Mouse (Mus musculus) MEL (cell line): Measurements from ENCODE around the gene Acd. TPM values are rescaled to one million over a fixed set of nuclear protein-coding genes. Genes with fewer than 3 reads are reported as not detected.

Experiments used
- DNase-seq: peaks from one replicate; pipeline ENCODE4 v3.0.0; 2011; ENCODE audit warnings: low read depth, low spot score
- H3K27ac ChIP-seq: 2 replicates; pipeline ENCODE4 v1.5.1; 2012; ENCODE audit warnings: low read depth, mild to moderate bottlenecking, control low read depth, low read length, moderate library complexity; ENCODE audit not compliant: control insufficient read depth
- H3K27me3 ChIP-seq, 2 experiments: fragments of 150-350 bp in 1 of 2; sonication (generic) in 1 of 2; 2 replicates each; pipeline ENCODE4 v1.6.1; 2012; ENCODE audit warnings: low read length in 2 of 2, mild to moderate bottlenecking in 2 of 2, improper control_type of control experiment in 1 of 2, moderate library complexity in 1 of 2; ENCODE audit not compliant: insufficient read depth in 2 of 2, control insufficient read depth in 1 of 2
- H3K36me3 ChIP-seq, 2 experiments: 2 replicates each; pipeline ENCODE4 v1.6.1; 2012 to 2014; ENCODE audit warnings: low read length in 2 of 2, improper control_type of control experiment in 1 of 2, inconsistent platforms in 1 of 2, mild to moderate bottlenecking in 1 of 2; ENCODE audit not compliant: insufficient read depth in 2 of 2, control insufficient read depth in 1 of 2
- H3K4me1 ChIP-seq, 2 experiments: fragments of 150-350 bp in 1 of 2; sonication (generic) in 1 of 2; 2 replicates each; pipeline ENCODE4 v1.6.1; 2012; ENCODE audit warnings: low read length in 2 of 2, improper control_type of control experiment in 1 of 2, mild to moderate bottlenecking in 1 of 2; ENCODE audit not compliant: insufficient read depth in 2 of 2, control insufficient read depth in 1 of 2
- H3K4me3 ChIP-seq, 2 experiments: fragments of 150-350 bp in 1 of 2; sonication (generic) in 1 of 2; 2 replicates each; pipeline ENCODE4 v1.5.1; 2012; ENCODE audit warnings: low read depth in 2 of 2, low read length in 2 of 2, mild to moderate bottlenecking in 2 of 2, moderate library complexity in 2 of 2, control low read depth in 1 of 2, improper control_type of control experiment in 1 of 2; ENCODE audit not compliant: control insufficient read depth in 1 of 2, insufficient read depth in 1 of 2
- H3K79me2 ChIP-seq: 2 replicates; pipeline ENCODE4 v1.6.1; 2012; ENCODE audit warnings: mild to moderate bottlenecking, low read length, moderate library complexity; ENCODE audit not compliant: control insufficient read depth, poor library complexity, insufficient read depth
- H3K9ac ChIP-seq: 2 replicates; pipeline ENCODE4 v1.6.1; 2012; ENCODE audit warnings: low read depth, mild to moderate bottlenecking, control low read depth, low read length, moderate library complexity; ENCODE audit not compliant: control insufficient read depth, poor library complexity, severe bottlenecking
- H3K9me3 ChIP-seq: fragments of 150-350 bp; sonication (generic); replicated peaks from 2 replicates; pipeline ENCODE4 v1.6.1; 2012; ENCODE audit warnings: mild to moderate bottlenecking, low read length, improper control_type of control experiment, moderate library complexity; ENCODE audit not compliant: insufficient read depth
- BHLHE40 ChIP-seq: IDR thresholded peaks from 2 replicates; pipeline ENCODE4 v1.6.1; 2012; ENCODE audit warnings: low read depth, mild to moderate bottlenecking, inconsistent platforms, low read length, improper control_type of control experiment, borderline replicate concordance
- CHD1 ChIP-seq: IDR thresholded peaks from 2 replicates; pipeline ENCODE4 v1.6.1; 2012; ENCODE audit warnings: low read depth, mild to moderate bottlenecking, inconsistent platforms, low read length, improper control_type of control experiment
- CHD2 ChIP-seq: IDR thresholded peaks from 2 replicates; pipeline ENCODE4 v1.6.1; 2011; ENCODE audit warnings: low read length, improper control_type of control experiment
- CTCF ChIP-seq, 3 experiments: IDR thresholded peaks in 2 of 3; conservative IDR thresholded peaks in 1 of 3; 2 replicates each; pipeline ENCODE4 v1.5.1; 2011 to 2012; ENCODE audit warnings: low read length in 3 of 3, low read depth in 2 of 3, mild to moderate bottlenecking in 2 of 3, improper control_type of control experiment in 1 of 3, inconsistent platforms in 1 of 3, mixed read lengths in 1 of 3, moderate library complexity in 1 of 3; ENCODE audit not compliant: control insufficient read depth in 1 of 3, insufficient read depth in 1 of 3, poor library complexity in 1 of 3, severe bottlenecking in 1 of 3
- E2F4 ChIP-seq: IDR thresholded peaks from 2 replicates; pipeline ENCODE4 v1.6.1; 2011; ENCODE audit warnings: low read depth, low read length, improper control_type of control experiment, borderline replicate concordance
- ELF1 ChIP-seq: IDR thresholded peaks from 2 replicates; pipeline ENCODE4 v1.6.1; 2014; ENCODE audit warnings: low read depth, mild to moderate bottlenecking, inconsistent platforms, low read length, improper control_type of control experiment, moderate library complexity
- EP300 ChIP-seq, 2 experiments: IDR thresholded peaks; 2 replicates each; pipeline ENCODE4 v1.6.1; 2011; ENCODE audit warnings: improper control_type of control experiment in 2 of 2, low read length in 2 of 2, low read depth in 1 of 2, mild to moderate bottlenecking in 1 of 2
- GABPA ChIP-seq: IDR thresholded peaks from 2 replicates; pipeline ENCODE4 v1.6.1; 2012; ENCODE audit warnings: low read depth, mild to moderate bottlenecking, inconsistent platforms, low read length, improper control_type of control experiment, moderate library complexity
- GATA1 ChIP-seq: IDR thresholded peaks from 2 replicates; pipeline ENCODE4 v1.6.1; 2011; ENCODE audit warnings: low read depth, low read length, improper control_type of control experiment
- JUND ChIP-seq: IDR thresholded peaks from 2 replicates; pipeline ENCODE4 v1.6.1; 2011; ENCODE audit warnings: low read depth, mild to moderate bottlenecking, improper control_type of control experiment, low read length
- KAT2A ChIP-seq: conservative IDR thresholded peaks from 2 replicates; pipeline ENCODE4 v1.6.1; 2012; ENCODE audit warnings: low read depth, low read length, improper control_type of control experiment, inconsistent platforms
- MAFK ChIP-seq: IDR thresholded peaks from 2 replicates; pipeline ENCODE4 v1.6.1; 2011; ENCODE audit warnings: low read depth, mild to moderate bottlenecking, low read length, improper control_type of control experiment, borderline replicate concordance
- MAX ChIP-seq: IDR thresholded peaks from 2 replicates; pipeline ENCODE4 v1.6.1; 2011; ENCODE audit warnings: low read length, improper control_type of control experiment
- MAZ ChIP-seq: IDR thresholded peaks from 2 replicates; pipeline ENCODE4 v1.6.1; 2012; ENCODE audit warnings: low read depth, mild to moderate bottlenecking, inconsistent platforms, low read length, improper control_type of control experiment
- MEF2A ChIP-seq: IDR thresholded peaks from 2 replicates; pipeline ENCODE4 v1.6.1; 2014; ENCODE audit warnings: low read depth, mild to moderate bottlenecking, inconsistent platforms, low read length, improper control_type of control experiment; ENCODE audit not compliant: poor library complexity, insufficient replicate concordance, severe bottlenecking; ENCODE audit errors: extremely low read depth
- MXI1 ChIP-seq: IDR thresholded peaks from 2 replicates; pipeline ENCODE4 v1.6.1; 2011; ENCODE audit warnings: mild to moderate bottlenecking, low read depth, low read length, improper control_type of control experiment
- MYB ChIP-seq: IDR thresholded peaks from 2 replicates; pipeline ENCODE4 v1.6.1; 2011; ENCODE audit warnings: mild to moderate bottlenecking, low read depth, low read length, improper control_type of control experiment
- MYC ChIP-seq: IDR thresholded peaks from 2 replicates; pipeline ENCODE4 v1.6.1; 2011; ENCODE audit warnings: low read depth, mild to moderate bottlenecking, low read length, improper control_type of control experiment, moderate library complexity
- NELFE ChIP-seq: IDR thresholded peaks from 2 replicates; pipeline ENCODE4 v1.6.1; 2011; ENCODE audit warnings: low read depth, low read length, improper control_type of control experiment
- NRF1 ChIP-seq: IDR thresholded peaks from 2 replicates; pipeline ENCODE4 v1.6.1; 2014; ENCODE audit warnings: low read depth, mild to moderate bottlenecking, inconsistent platforms, low read length, improper control_type of control experiment, moderate library complexity; ENCODE audit not compliant: poor library complexity, insufficient read depth, severe bottlenecking
- POLR2AphosphoS2 ChIP-seq: IDR thresholded peaks from 2 replicates; pipeline ENCODE4 v1.6.1; 2011; ENCODE audit warnings: low read length, improper control_type of control experiment
- POLR2AphosphoS5 ChIP-seq: IDR thresholded peaks from 2 replicates; pipeline ENCODE4 v1.6.1; 2012; ENCODE audit warnings: low read depth, borderline replicate concordance, mild to moderate bottlenecking, inconsistent platforms, low read length, moderate library complexity, mixed read lengths
- RAD21 ChIP-seq: IDR thresholded peaks from 2 replicates; pipeline ENCODE4 v1.6.1; 2011; ENCODE audit warnings: mild to moderate bottlenecking, low read depth, low read length, improper control_type of control experiment
- RCOR1 ChIP-seq: IDR thresholded peaks from 2 replicates; pipeline ENCODE4 v1.6.1; 2012; ENCODE audit warnings: low read depth, mild to moderate bottlenecking, inconsistent platforms, low read length, improper control_type of control experiment
- SIN3A ChIP-seq: IDR thresholded peaks from 2 replicates; pipeline ENCODE4 v1.6.1; 2012; ENCODE audit warnings: low read length, improper control_type of control experiment, inconsistent platforms
- SMC3 ChIP-seq: IDR thresholded peaks from 2 replicates; pipeline ENCODE4 v1.6.1; 2011; ENCODE audit warnings: low read depth, low read length, improper control_type of control experiment
- TAL1 ChIP-seq: IDR thresholded peaks from 2 replicates; pipeline ENCODE4 v1.6.1; 2012; ENCODE audit warnings: mild to moderate bottlenecking, inconsistent platforms, low read length, moderate library complexity, mixed read lengths
- TBP ChIP-seq: IDR thresholded peaks from 2 replicates; pipeline ENCODE4 v1.8.0; 2011; ENCODE audit warnings: low read depth, low read length, improper control_type of control experiment
- TCF12 ChIP-seq: IDR thresholded peaks from 2 replicates; pipeline ENCODE4 v1.6.1; 2014; ENCODE audit warnings: low read depth, mild to moderate bottlenecking, inconsistent platforms, low read length, improper control_type of control experiment, moderate library complexity
- UBTF ChIP-seq: IDR thresholded peaks from 2 replicates; pipeline ENCODE4 v1.6.1; 2012; ENCODE audit warnings: low read depth, mild to moderate bottlenecking, inconsistent platforms, low read length, improper control_type of control experiment, moderate library complexity, borderline replicate concordance; ENCODE audit not compliant: insufficient read depth
- ZC3H11A ChIP-seq: IDR thresholded peaks from 2 replicates; pipeline ENCODE4 v1.6.1; 2012; ENCODE audit warnings: low read depth, mild to moderate bottlenecking, inconsistent platforms, low read length, improper control_type of control experiment
- ZKSCAN1 ChIP-seq: IDR thresholded peaks from 2 replicates; pipeline ENCODE4 v1.6.1; 2012; ENCODE audit warnings: low read depth, mild to moderate bottlenecking, inconsistent platforms, low read length, improper control_type of control experiment, moderate library complexity
- ZMIZ1 ChIP-seq: IDR thresholded peaks from 2 replicates; pipeline ENCODE4 v1.6.1; 2012; ENCODE audit warnings: low read depth, mild to moderate bottlenecking, inconsistent platforms, low read length, improper control_type of control experiment, moderate library complexity
- ZNF384 ChIP-seq: IDR thresholded peaks from 2 replicates; pipeline ENCODE4 v1.6.1; 2012; ENCODE audit warnings: low read depth, mild to moderate bottlenecking, inconsistent platforms, low read length, improper control_type of control experiment
- polyA plus RNA-seq, 2 experiments: library from polyadenylated mRNA; stranded (reverse) in 1 of 2; unstranded in 1 of 2; fragments of >175 nt in 1 of 2; fragments of >200 nt in 1 of 2; gene quantifications; 2 replicates each; pipeline versions ENCODE4 v1.2.1 to v1.2.4; 2012; ENCODE audit warnings: low replicate concordance in 2 of 2, low read depth in 1 of 2; ENCODE audit not compliant: insufficient read length in 2 of 2, insufficient read depth in 1 of 2, missing spikeins in 1 of 2
- total RNA-seq: library from RNA; depleted of rRNA; stranded (reverse); fragments of 300-350 nt; gene quantifications from 2 replicates; pipeline ENCODE4 v1.2.3, GENCODE M21; 2012; rRNA removed

Gene Acd
- 7.5 and 9.3 TPM in 2 replicates for total RNA-seq
- polyA plus RNA-seq = 10 to 100 TPM in 1 of 2 experiments, not detected in 1; 53.9 TPM

DNA sequence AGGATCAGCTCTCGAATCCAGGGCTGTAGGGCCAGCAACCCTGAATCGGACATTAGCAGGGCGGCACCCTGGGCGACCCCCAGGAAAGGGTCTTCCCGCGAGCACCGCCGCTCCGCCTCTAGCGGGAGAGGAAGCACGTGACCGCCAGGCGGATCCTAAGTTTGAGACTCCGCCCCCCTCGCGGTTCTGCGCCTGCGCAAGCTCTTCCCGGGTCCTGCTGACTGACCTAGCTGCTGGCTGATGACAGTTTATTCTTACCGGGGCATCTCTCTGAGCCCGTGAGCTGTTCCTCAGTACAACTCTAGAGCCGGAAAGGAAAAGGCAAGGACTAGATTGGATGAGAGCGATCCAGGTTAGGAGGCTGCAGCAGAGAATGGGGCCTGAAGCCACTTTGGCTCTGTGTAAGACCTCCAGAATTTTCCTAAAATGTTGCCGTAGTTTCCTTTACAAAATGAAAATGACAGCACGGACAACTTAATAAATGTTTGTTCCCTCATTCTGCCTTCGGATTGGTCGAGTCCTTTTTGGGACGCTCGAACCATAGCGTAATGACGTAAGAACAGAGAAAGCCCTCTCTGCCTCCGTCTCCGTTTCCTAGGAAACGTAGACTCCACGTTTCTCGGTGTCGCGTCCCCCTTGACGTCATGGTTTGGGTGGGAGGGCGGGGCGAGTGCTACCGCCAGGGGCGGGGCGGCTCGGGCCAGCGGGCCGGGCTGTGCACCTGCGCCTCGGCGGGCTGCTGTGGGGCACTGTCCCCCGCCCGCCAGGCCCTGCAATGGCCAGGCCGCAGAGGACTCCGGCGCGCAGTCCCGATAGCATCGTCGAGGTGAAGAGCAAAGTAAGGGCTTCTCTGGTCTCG is at the start of gene Acd, which contains the start of gene Pard6a:
Gene Acd (minus strand): TSS at position 137 of the 859 bp plus-strand sequence.
Gene Pard6a (plus strand): TSS at position 183 of the 859 bp plus-strand sequence.
- H3K79me2 ChIP-seq = peaks cover 5% of the 10 kb centered on the region
- no peaks in the 10 kb centered on the region for H3K27me3 ChIP-seq
- peak; percentile 95 for DNase-seq
- H3K36me3 ChIP-seq = peaks cover 0 to 3% of the 10 kb centered on the region in 2 experiments; a peak in 2 of 4 replicates
- peak within 1 kb of the TSS; percentile 95 for H3K27ac ChIP-seq
- H3K4me3 ChIP-seq = peak within 1 kb of the TSS; percentile 80 to 95
- H3K9me3 ChIP-seq = no peaks in the 10 kb centered on the region
- peak within 1 kb of the TSS; percentile 92 for H3K9ac ChIP-seq
- H3K4me1 ChIP-seq = peaks cover 2 to 10% of the 10 kb centered on the region in 2 experiments; a peak in 3 of 4 replicates
- TF ChIP-seq SMC3 (peak; percentile 4; the same call in 1 of the 2 replicates), ZMIZ1 (0 out of 2 replicates have a peak, but pooled peaks have one; percentile 39), MAZ (peak; percentile 41; the same call in 1 of the 2 replicates), RCOR1 (no peak), E2F4 (0 out of 2 replicates have a peak, but pooled peaks have one; percentile 49), MYB (no peak), ELF1 (peak; percentile 29; the same call in 1 of the 2 replicates), MAX (peak; percentile 91), MEF2A (no peak), POLR2AphosphoS5 (no peak), RAD21 (no peak), CHD2 (no peak), KAT2A (no peak), GABPA (no peak), TAL1 (no peak), UBTF (no peak), MAFK (no peak), NRF1 (peak; percentile 87), POLR2AphosphoS2 (peak; percentile 38; the same call in 1 of the 2 replicates), TCF12 (peak; percentile 31; the same call in 1 of the 2 replicates), TBP (peak; percentile 56), ZKSCAN1 (no peak), NELFE (peak; percentile 84), SIN3A (peak; percentile 86), EP300 (IDR thresholded peaks at IDR 0.05; ENCODE audit: low read depth in 1 of 2, low read length in 2 of 2) (no peak), GATA1 (no peak), MYC (no peak; the same call in 1 of the 2 replicates), ZNF384 (no peak), CHD1 (peak; percentile 96; the same call in 1 of the 2 replicates), ZC3H11A (no peak), JUND (no peak), BHLHE40 (0 out of 2 replicates have a peak, but pooled peaks have one; percentile 43), MXI1 (peak; percentile 76), CTCF (IDR thresholded peaks at IDR 0.05 in 2 of 3, conservative IDR thresholded peaks at IDR 0.05 in 1 of 3; ENCODE audit: control insufficient read depth in 1 of 3, insufficient read depth in 1 of 3, low read depth in 2 of 3, low read length in 3 of 3, poor library complexity in 1 of 3, severe bottlenecking in 1 of 3) (no peak)
